Mouse (Mus musculus) hindbrain, embryonic 15.5 days (tissue): ENCODE results near the gene Als2. TPM values are rescaled to one million over a fixed set of nuclear protein-coding genes. Genes with fewer than 3 reads are reported as not detected.

ENCODE experiments used
- ATAC-seq: fragments of 200-750 bp; cut with Nextera tagmentation; 2 replicates; pipeline ENCODE4 v1.8.0; 2017; ENCODE audit warnings: low read depth, moderate number of reproducible peaks, moderate TSS enrichment; ENCODE audit not compliant: low FRiP score
- H3K27ac ChIP-seq: fragments of 300-500 bp; sonication (generic); replicated peaks from 2 replicates; pipeline ENCODE4 v1.5.1; 2015; ENCODE audit warnings: mild to moderate bottlenecking, inconsistent platforms
- H3K27me3 ChIP-seq: fragments of 300-500 bp; sonication (generic); 2 replicates; pipeline ENCODE4 v1.6.1; 2015; ENCODE audit warnings: control low read depth, inconsistent platforms
- H3K36me3 ChIP-seq: fragments of 300-500 bp; sonication (generic); 2 replicates; pipeline ENCODE4 v1.6.1; 2015; ENCODE audit warnings: control low read depth, inconsistent platforms
- H3K4me1 ChIP-seq: fragments of 300-500 bp; sonication (generic); replicated peaks from 2 replicates; pipeline ENCODE4 v1.6.1; 2015; ENCODE audit warnings: control low read depth, inconsistent platforms
- H3K4me2 ChIP-seq: fragments of 300-500 bp; sonication (generic); 2 replicates; pipeline ENCODE4 v1.6.1; 2015; ENCODE audit warnings: moderate library complexity, mild to moderate bottlenecking, inconsistent platforms
- H3K4me3 ChIP-seq: fragments of 300-500 bp; sonication (generic); 2 replicates; pipeline ENCODE4 v1.5.1; 2015; ENCODE audit warnings: mild to moderate bottlenecking, inconsistent platforms
- H3K9ac ChIP-seq: fragments of 300-500 bp; sonication (generic); 2 replicates; pipeline ENCODE4 v1.6.1; 2015; ENCODE audit warnings: inconsistent platforms
- H3K9me3 ChIP-seq: fragments of 300-500 bp; sonication (generic); 2 replicates; pipeline ENCODE4 v1.6.1; 2016; ENCODE audit warnings: control low read depth, inconsistent platforms
- WGBS: fragments of 180-500 bp; shearing (Covaris S2); methylation state at CpG from one replicate; pipeline ENCODE4 v1.1.7; 2015; 5-methylcytosine and 5-hydroxymethylcytosine counted together
- polyA plus RNA-seq: library from polyadenylated mRNA; unstranded; fragments of >200 nt; fragmentation: Nextera tagmentation; extraction: Ambion mirVana; gene quantifications from 2 replicates; pipeline ENCODE4 v1.2.1, GENCODE M21; 2015

Gene Als2
- polyA plus RNA-seq, 1 experiment from 2014 or later = 19.9 TPM

DNA sequence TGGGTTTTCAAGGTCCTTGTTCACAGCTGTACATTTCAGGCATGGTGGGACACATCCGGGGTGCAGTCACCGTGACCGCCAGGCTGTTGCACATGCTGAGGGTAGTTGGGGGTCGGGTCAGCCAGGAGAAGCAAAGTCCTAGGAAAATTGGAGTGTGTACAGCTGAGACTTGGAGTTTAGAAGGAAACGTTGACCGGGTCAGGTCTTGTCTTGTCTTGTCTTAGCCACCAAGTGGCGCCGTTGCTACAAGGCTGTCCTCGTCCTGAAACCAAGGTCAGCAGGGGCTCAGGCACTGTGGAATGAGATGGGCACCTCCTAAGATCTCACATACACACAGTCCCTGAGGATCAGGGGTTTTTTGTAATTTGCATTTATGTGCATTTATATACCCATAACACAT is 10.6 kb upstream of the Als2 start:
- H3K9ac ChIP-seq = no peak overlapping the region
- WGBS = 5% methylated on average over 9 of the region's 9 CpGs
- ATAC-seq = 0 out of 2 replicates have a peak, but pooled peaks have one; percentile 54
- no peak overlapping the region for H3K4me2 ChIP-seq
- no peaks in the 10 kb centered on the region for H3K4me1 ChIP-seq
- no peaks in the 10 kb centered on the region for H3K36me3 ChIP-seq
- H3K9me3 ChIP-seq = no peaks in the 10 kb centered on the region
- no peaks in the 10 kb centered on the region for H3K27me3 ChIP-seq
- H3K4me3 ChIP-seq = no peak overlapping the region
- no peak overlapping the region for H3K27ac ChIP-seq

DNA sequence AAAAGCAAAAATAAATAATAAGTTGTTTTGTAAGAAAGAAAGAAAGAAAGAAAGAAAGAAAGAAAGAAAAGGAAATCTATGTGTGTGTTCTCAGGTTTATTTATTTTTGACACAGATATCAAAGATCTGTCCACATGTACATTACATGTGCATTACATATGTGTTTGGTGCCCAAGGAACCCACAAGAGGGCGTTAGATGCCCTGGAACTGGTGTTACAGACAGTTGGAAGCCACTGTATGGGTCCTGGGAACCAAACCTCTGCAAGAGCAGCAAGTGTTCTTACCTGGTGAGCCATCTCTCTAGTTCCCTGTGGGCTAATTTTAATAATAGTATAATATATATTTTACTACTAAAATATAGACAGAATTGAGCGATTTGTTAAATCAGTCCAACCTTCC is 6.7 kb upstream of the Als2 start:
- no peaks in the 10 kb centered on the region for H3K36me3 ChIP-seq
- no peak overlapping the region for H3K27ac ChIP-seq
- H3K9ac ChIP-seq = no peak overlapping the region
- ATAC-seq = no peak
- H3K4me1 ChIP-seq = no peaks in the 10 kb centered on the region
- H3K9me3 ChIP-seq = no peaks in the 10 kb centered on the region
- no peak overlapping the region for H3K4me3 ChIP-seq
- H3K27me3 ChIP-seq = no peaks in the 10 kb centered on the region
- H3K4me2 ChIP-seq = no peak overlapping the region
- 65% methylated on average over 2 of the region's 2 CpGs for WGBS

- Histone ChIP-seq H3K36me3 (no peaks in the 10 kb centered on the region), H3K27me3 (no peaks in the 10 kb centered on the region), H3K27ac (peak overlapping the region; percentile 84), H3K9me3 (no peaks in the 10 kb centered on the region), H3K4me1 (peaks cover 16% of the 10 kb centered on the region), H3K4me2 (peak overlapping the region; percentile 79), H3K4me3 (peak overlapping the region; percentile 93), H3K9ac (peak overlapping the region; percentile 80)
- ATAC-seq = peak; percentile 0; the same call in 1 of the 2 replicates
- 1% methylated on average over 19 of the region's 19 CpGs for WGBS
These were observed 682 bp upstream of the Als2 start for GRCm38 (mm10) chr1:59237614-59238211.

DNA sequence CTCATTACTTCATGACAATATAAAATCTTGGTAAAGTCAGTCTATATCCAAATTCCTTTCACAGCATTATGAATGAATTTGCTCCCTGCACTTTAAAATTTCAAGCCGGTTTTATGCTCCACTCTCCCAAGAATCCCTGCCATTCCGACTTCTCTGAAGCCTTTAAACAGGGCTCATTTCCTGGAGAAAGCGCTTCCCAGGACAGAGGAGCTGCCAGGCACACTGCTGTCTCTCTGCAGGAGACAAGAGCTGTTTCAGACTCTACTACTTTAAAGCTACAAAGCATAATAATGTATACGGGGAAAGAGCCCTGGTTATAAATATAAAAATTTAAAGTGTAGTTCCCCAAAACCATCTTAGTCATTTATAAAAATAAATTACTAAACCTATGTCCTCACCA is 7.8 kb downstream of the Als2 start:
- Histone ChIP-seq H3K27ac (no peak overlapping the region), H3K27me3 (no peaks in the 10 kb centered on the region), H3K9me3 (no peaks in the 10 kb centered on the region), H3K4me3 (no peak overlapping the region), H3K36me3 (0 out of 2 replicates have a peak, but pooled peaks cover 4% of the 10 kb centered on the region), H3K9ac (no peak overlapping the region), H3K4me1 (no peaks in the 10 kb centered on the region), H3K4me2 (no peak overlapping the region)
- no peak for ATAC-seq
- 50% methylated on average over 4 of the region's 4 CpGs for WGBS

- Histone ChIP-seq H3K9ac (no peak overlapping the region), H3K4me3 (no peak overlapping the region), H3K27ac (no peak overlapping the region), H3K27me3 (no peaks in the 10 kb centered on the region), H3K4me2 (no peak overlapping the region), H3K36me3 (0 out of 2 replicates have a peak, but pooled peaks cover 4% of the 10 kb centered on the region), H3K4me1 (no peaks in the 10 kb centered on the region), H3K9me3 (no peaks in the 10 kb centered on the region)
- WGBS = 90% methylated on average over 7 of the region's 7 CpGs
- ATAC-seq = no peak
These were observed 8.5 kb downstream of the Als2 start for GRCm38 (mm10) chr1:59228552-59228951.

DNA sequence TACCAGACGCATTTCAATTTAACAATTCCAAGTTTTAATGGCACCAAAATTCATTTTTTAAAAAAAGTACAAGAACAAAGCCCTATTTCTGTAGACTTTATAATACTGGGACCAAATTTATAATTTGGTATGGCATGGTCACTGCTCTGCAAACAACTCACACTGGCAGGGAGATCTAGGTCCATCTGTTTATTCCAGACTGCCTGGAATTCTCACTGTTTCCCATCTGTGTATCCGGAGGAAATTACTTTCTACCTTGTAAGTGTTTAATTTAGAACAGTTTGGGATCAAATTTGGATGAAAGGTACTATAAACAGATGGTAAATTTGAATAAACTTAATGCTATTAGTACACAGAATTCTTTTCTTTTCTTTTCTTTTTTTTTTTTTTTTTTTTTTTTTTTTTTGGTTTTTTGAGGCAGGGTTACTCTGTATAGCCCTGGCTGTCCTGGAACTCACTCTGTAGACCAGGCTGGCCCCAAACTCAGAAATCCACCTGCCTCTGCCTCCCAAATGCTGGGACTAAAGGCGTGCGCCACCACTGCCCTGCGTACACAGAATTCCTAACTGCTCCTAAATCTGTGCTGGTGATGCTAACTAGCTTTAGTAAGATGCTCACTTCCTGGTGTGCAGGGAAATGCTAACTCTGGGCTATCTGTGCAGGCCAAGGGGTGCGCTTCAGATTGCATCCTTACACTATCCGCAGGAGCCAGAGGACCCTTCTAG is 14.8 kb downstream of the Als2 start:
- Histone ChIP-seq H3K9ac (no peak overlapping the region), H3K36me3 (no peaks in the 10 kb centered on the region), H3K9me3 (no peaks in the 10 kb centered on the region), H3K27ac (no peak overlapping the region), H3K4me2 (no peak overlapping the region), H3K4me3 (no peak overlapping the region), H3K4me1 (no peaks in the 10 kb centered on the region), H3K27me3 (no peaks in the 10 kb centered on the region)
- no peak for ATAC-seq
- 93% methylated on average over 7 of the region's 7 CpGs for whole genome bisulfite sequencing

DNA sequence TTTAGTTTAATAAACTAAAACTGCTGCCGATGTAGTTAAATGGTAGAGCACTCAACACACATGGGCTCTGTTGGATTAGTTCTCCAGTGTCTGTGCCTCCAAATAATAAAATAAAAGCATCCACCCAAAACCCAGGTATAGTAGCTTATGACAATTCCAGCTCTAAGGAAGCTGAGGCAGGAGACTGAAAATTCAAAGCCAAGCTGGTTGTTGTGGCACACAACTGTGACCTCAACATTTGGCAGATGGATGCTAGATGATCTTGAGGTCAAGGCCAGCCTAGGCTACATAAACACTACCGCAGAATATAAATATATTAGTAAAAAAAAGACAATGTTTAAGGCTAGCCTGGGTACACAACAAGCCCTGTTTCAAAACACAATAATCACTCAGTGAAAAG is 15.4 kb downstream of the Als2 start:
- H3K4me1 ChIP-seq = no peaks in the 10 kb centered on the region
- H3K27ac ChIP-seq = no peak overlapping the region
- no peaks in the 10 kb centered on the region for H3K27me3 ChIP-seq
- no peak overlapping the region for H3K9ac ChIP-seq
- H3K4me3 ChIP-seq = no peak overlapping the region
- no peak overlapping the region for H3K4me2 ChIP-seq
- 89% methylated on average over 2 of the region's 2 CpGs for WGBS
- no peaks in the 10 kb centered on the region for H3K9me3 ChIP-seq
- no peak for ATAC-seq
- no peaks in the 10 kb centered on the region for H3K36me3 ChIP-seq

DNA sequence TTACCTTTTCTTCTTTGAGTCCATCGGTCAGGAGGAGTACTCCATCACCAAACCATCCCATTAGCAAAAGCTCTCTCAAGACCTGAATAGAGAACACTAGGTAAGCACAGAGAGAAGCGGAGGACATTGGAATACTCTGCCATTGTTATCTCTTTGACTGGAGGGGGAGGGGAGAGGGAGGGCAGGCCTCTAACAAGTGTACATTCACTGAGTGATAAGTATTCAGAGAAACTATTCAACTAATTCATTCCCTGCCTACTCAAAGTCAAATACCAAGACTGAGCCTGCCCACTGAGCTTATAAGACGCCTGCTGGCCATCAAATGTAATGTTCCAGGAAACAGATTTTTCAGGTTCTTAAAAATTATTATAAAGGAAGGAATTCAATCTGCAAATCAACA is 16.7 kb downstream of the Als2 start:
- WGBS = 51% methylated on average over 3 of the region's 3 CpGs
- H3K4me3 ChIP-seq = no peak overlapping the region
- H3K27me3 ChIP-seq = no peaks in the 10 kb centered on the region
- H3K4me1 ChIP-seq = no peaks in the 10 kb centered on the region
- ATAC-seq = no peak
- H3K4me2 ChIP-seq = no peak overlapping the region
- no peak overlapping the region for H3K27ac ChIP-seq
- H3K9me3 ChIP-seq = no peaks in the 10 kb centered on the region
- no peak overlapping the region for H3K9ac ChIP-seq
- H3K36me3 ChIP-seq = peaks cover 3% of the 10 kb centered on the region; the same call in 1 of the 2 replicates

- Histone ChIP-seq H3K36me3 (peaks cover 16% of the 10 kb centered on the region), H3K4me3 (no peak overlapping the region), H3K4me1 (no peaks in the 10 kb centered on the region), H3K9ac (no peak overlapping the region), H3K27me3 (no peaks in the 10 kb centered on the region), H3K9me3 (no peaks in the 10 kb centered on the region), H3K27ac (no peak overlapping the region), H3K4me2 (no peak overlapping the region)
- no peak for ATAC-seq
- WGBS = 89% methylated on average over 11 of the region's 11 CpGs
These were observed 21.6 kb downstream of the Als2 start for GRCm38 (mm10) chr1:59215446-59215845.

- no peak overlapping the region for H3K4me2 ChIP-seq
- H3K9ac ChIP-seq = no peak overlapping the region
- no peaks in the 10 kb centered on the region for H3K9me3 ChIP-seq
- H3K36me3 ChIP-seq = peaks cover 33% of the 10 kb centered on the region
- H3K4me3 ChIP-seq = no peak overlapping the region
- ATAC-seq = no peak
- no peaks in the 10 kb centered on the region for H3K4me1 ChIP-seq
- H3K27me3 ChIP-seq = no peaks in the 10 kb centered on the region
- no CpG with 5 or more reads among the region's 1 CpGs for WGBS
- H3K27ac ChIP-seq = no peak overlapping the region
These were observed 24.1 kb downstream of the Als2 start for GRCm38 (mm10) chr1:59212951-59213350.

GRCm38 (mm10) chr1:59212076-59212779 is 24.8 kb downstream of the Als2 start:
- Histone ChIP-seq H3K4me3 (no peak overlapping the region), H3K27me3 (no peaks in the 10 kb centered on the region), H3K27ac (no peak overlapping the region), H3K4me2 (no peak overlapping the region), H3K9me3 (no peaks in the 10 kb centered on the region), H3K36me3 (peaks cover 34% of the 10 kb centered on the region), H3K9ac (no peak overlapping the region), H3K4me1 (no peaks in the 10 kb centered on the region)
- 74% methylated on average over 5 of the region's 5 CpGs for WGBS
- ATAC-seq = no peak

DNA sequence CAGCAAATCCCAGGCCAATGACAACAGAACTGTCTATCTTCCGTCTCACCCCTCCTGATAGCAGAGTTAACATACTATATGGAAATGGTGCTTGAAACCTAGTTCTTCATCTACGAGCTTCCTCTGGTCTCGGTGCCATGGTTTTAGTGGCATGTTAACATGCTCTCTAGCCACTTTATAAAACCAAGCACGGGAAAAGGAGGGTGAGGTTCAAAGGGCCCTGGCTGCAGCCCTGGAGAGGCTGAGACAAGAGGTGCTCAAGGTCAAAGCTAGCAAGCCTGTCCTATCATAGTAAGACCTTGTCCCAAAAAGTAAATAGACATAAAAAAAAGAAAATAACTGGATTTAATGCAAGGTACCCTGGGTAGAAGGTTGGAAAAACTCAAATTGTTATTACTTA is 25.4 kb downstream of the Als2 start:
- Histone ChIP-seq H3K27me3 (no peaks in the 10 kb centered on the region), H3K27ac (no peak overlapping the region), H3K9me3 (no peaks in the 10 kb centered on the region), H3K4me1 (no peaks in the 10 kb centered on the region), H3K4me3 (no peak overlapping the region), H3K36me3 (peaks cover 36% of the 10 kb centered on the region), H3K9ac (no peak overlapping the region), H3K4me2 (no peak overlapping the region)
- WGBS = 90% methylated on average over 4 of the region's 4 CpGs
- ATAC-seq = no peak
